Mouse (Mus musculus) central nervous system, embryonic 18 days (tissue): ENCODE results near the gene Crnn. TPM values are rescaled to one million over a fixed set of nuclear protein-coding genes. Genes with fewer than 3 reads are reported as not detected.

Experiments
- polyA plus RNA-seq: library from polyadenylated mRNA; depleted of rRNA; stranded (reverse); fragments of >200 nt; gene quantifications from 2 replicates; pipeline ENCODE4 v1.2.3, GENCODE M21; 2012; rRNA removed

The Crnn gene
- polyA plus RNA-seq = not detected in 2 replicates

GRCm38 (mm10) chr3:93144510-93145051 is at the start of gene Crnn:
TSS of gene Crnn (plus strand) at chr3:93144787.

GRCm38 (mm10) chr3:93196978-93197377 is 52.4 kb downstream of the Crnn start, which contains the start of gene Flg2:
TSS of gene Flg2 (plus strand) at chr3:93197278.

Other genes starting within 250 kb of the Crnn start
- not detected in 2 replicates for gene Lce3a, start 218.6 kb upstream of the Crnn start, polyA plus RNA-seq
- gene Lce3b, start 211.8 kb upstream of the Crnn start, polyA plus RNA-seq = not detected in 2 replicates
- gene Lce3c, start 200.3 kb upstream of the Crnn start, polyA plus RNA-seq = not detected in 2 replicates
- gene Lce3d, start 187.4 kb upstream of the Crnn start, polyA plus RNA-seq = not detected in 2 replicates
- not detected in 2 replicates for gene Lce3e, start 177.7 kb upstream of the Crnn start, polyA plus RNA-seq
- gene Lce3f, start 152.6 kb upstream of the Crnn start, polyA plus RNA-seq = not detected in 2 replicates
- 1.2 and 2.7 TPM in 2 replicates for gene Crct1, start 129.1 kb upstream of the Crnn start, polyA plus RNA-seq
- not detected in 2 replicates for gene Lce1m, start 125.7 kb upstream of the Crnn start, polyA plus RNA-seq
- not detected in 2 replicates for gene Gm4858, start 76.0 kb upstream of the Crnn start, polyA plus RNA-seq
- not detected in 2 replicates for gene Flg2, start 52.5 kb downstream of the Crnn start, polyA plus RNA-seq
- gene Flg, start 128.7 kb downstream of the Crnn start, polyA plus RNA-seq = not detected in 2 replicates
- not detected in 2 replicates for gene Hrnr, start 175.0 kb downstream of the Crnn start, polyA plus RNA-seq
- not detected in 2 replicates for gene Rptn, start 248.9 kb downstream of the Crnn start, polyA plus RNA-seq